Mouse (Mus musculus) erythroblast, adult 5-6 weeks (primary cell): Measurements from ENCODE around the gene Enthd1. TPM values are rescaled to one million over a fixed set of nuclear protein-coding genes. Genes with fewer than 3 reads are reported as not detected.
A peak's percentile ranks its signal among the peaks of the same experiment; 100 is the strongest.
"Not testable (repeated sequence)": the region's sequence is repeated elsewhere in the genome, so short reads cannot be mapped to it uniquely, and the experiment has no call there.

Source experiments
- ATAC-seq: replicated peaks from 2 replicates; pipeline ENCODE4 v1.8.0; 2016; ENCODE audit warnings: moderate number of reproducible peaks, mild to moderate bottlenecking, moderate TSS enrichment, inconsistent platforms; ENCODE audit not compliant: poor library complexity, low FRiP score, severe bottlenecking
- total RNA-seq, 2 experiments: library from RNA; stranded (forward) in 1 of 2; stranded (reverse) in 1 of 2; fragments of 150-400 nt in 1 of 2; fragments of 200-764, 138-1000 nt in 1 of 2; gene quantifications; 2 replicates each; pipeline versions ENCODE4 v1.2.3 to v1.2.4; 2015 to 2017; ENCODE audit warnings: low replicate concordance in 2 of 2

Enthd1 gene
- total RNA-seq, 2 experiments from 2014 or later = not detected

- ATAC-seq = no peak
These were observed 19.5 kb downstream of the Enthd1 start for GRCm38 (mm10) chr15:80545430-80545829.

GRCm38 (mm10) chr15:80544115-80544514 is 20.8 kb downstream of the Enthd1 start:
- ATAC-seq = no peak

- no peak for ATAC-seq
These were observed 26.1 kb downstream of the Enthd1 start for GRCm38 (mm10) chr15:80538671-80539340.

GRCm38 (mm10) chr15:80538075-80538474 is 26.9 kb downstream of the Enthd1 start:
- ATAC-seq = no peak

- no peak for ATAC-seq
These were observed 28.9 kb downstream of the Enthd1 start for GRCm38 (mm10) chr15:80536051-80536450.

GRCm38 (mm10) chr15:80533274-80533673 is 31.7 kb downstream of the Enthd1 start:
- ATAC-seq = no peak

- peak; percentile 82 for ATAC-seq
These were observed 32.5 kb downstream of the Enthd1 start for GRCm38 (mm10) chr15:80532281-80533072.

- ATAC-seq = 0 out of 2 replicates have a peak, but pooled peaks have one; percentile 26
These were observed 33.9 kb downstream of the Enthd1 start for GRCm38 (mm10) chr15:80531026-80531425.

- ATAC-seq = no peak
These were observed 34.7 kb downstream of the Enthd1 start for GRCm38 (mm10) chr15:80529955-80530869.

- no peak for ATAC-seq
These were observed 43.1 kb downstream of the Enthd1 start for GRCm38 (mm10) chr15:80521661-80522388.

GRCm38 (mm10) chr15:80519931-80520330 is 45.0 kb downstream of the Enthd1 start:
- no peak for ATAC-seq

- ATAC-seq = peak; percentile 55; the same call in 1 of the 2 replicates
These were observed 46.3 kb downstream of the Enthd1 start for GRCm38 (mm10) chr15:80518567-80519223.

GRCm38 (mm10) chr15:80517996-80518395 is 47.0 kb downstream of the Enthd1 start:
- no peak for ATAC-seq

GRCm38 (mm10) chr15:80516525-80516924 is 48.4 kb downstream of the Enthd1 start:
- no peak for ATAC-seq

- ATAC-seq = no peak
These were observed 59.9 kb downstream of the Enthd1 start for GRCm38 (mm10) chr15:80505086-80505485.

GRCm38 (mm10) chr15:80503155-80503554 is 61.8 kb downstream of the Enthd1 start:
- ATAC-seq = not testable (repeated sequence)

GRCm38 (mm10) chr15:80502741-80503140 is 62.2 kb downstream of the Enthd1 start:
- no peak for ATAC-seq

GRCm38 (mm10) chr15:80501106-80502096 is 63.6 kb downstream of the Enthd1 start:
- no peak for ATAC-seq
